Mouse (Mus musculus): Measurements from ENCODE around the gene Rims3.

DNA sequence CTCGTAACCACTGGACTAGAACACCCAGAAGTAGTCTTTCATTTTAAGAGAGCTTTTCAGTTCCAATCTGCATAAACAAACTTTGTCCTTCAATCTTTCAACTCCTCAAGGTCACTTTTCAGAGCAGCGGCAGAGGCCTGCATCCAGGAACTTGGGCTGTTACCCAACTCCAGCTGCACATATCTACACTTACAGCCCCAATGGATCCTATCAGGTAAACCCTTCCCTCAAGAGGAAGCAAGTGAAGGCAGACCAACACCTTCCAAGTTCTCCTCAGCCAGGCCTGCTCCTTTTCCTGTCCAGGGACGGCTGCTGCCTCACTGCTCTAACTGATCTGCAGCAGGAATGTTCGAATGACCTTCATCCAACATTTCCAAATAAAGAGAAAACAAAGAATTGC, 40.4 kb upstream of the Rims3 start:
- TF ChIP-seq GATA1 (IDR thresholded peaks at IDR 0.05; ENCODE audit: borderline replicate concordance, low read length) = no peak
- TF ChIP-seq FLI1 (IDR thresholded peaks at IDR 0.05; ENCODE audit: low read length) = no peak

All from megakaryocyte, embryonic 14.5 days (primary cell).